Mouse (Mus musculus): ENCODE measurements at regions not wholly inside any gene's neighbourhood (a gene's known extent, or its start where the extent isn't known, plus 50 kb on each side); places are given as distances from the start of the nearest gene placed in this dataset.

GRCm38 (mm10) chr2:105454353-105454752 lies 55.2 kb upstream of the Rcn1 start:
- intact Hi-C loops (cut with DNase I): no loop called here
- no peak for DNase-seq

- no peak for DNase-seq
- intact Hi-C loops (cut with DNase I): no loop called here
Measured at GRCm38 (mm10) chr2:105454836-105455235, 55.7 kb upstream of the Rcn1 start.

GRCm38 (mm10) chr2:105458643-105459042 lies 59.5 kb upstream of the Rcn1 start:
- no peak for DNase-seq
- intact Hi-C loops (cut with DNase I): no loop called here

- intact Hi-C loops (cut with DNase I): no loop called here
- DNase-seq: no peak
Measured at GRCm38 (mm10) chr2:105459512-105459911, 60.4 kb upstream of the Rcn1 start.

- intact Hi-C loops (cut with DNase I): loop anchor here (5.0 kb wide), 1 partner anchor 617 kb away; no protein-coding TSS in a partner anchor
- no peak for DNase-seq
Measured at GRCm38 (mm10) chr2:105465630-105466029, 66.5 kb upstream of the Rcn1 start.

GRCm38 (mm10) chr2:105468930-105469329 lies 69.8 kb upstream of the Rcn1 start:
- DNase-seq: peak; percentile 12 to 21
- intact Hi-C loops (cut with DNase I): loop anchor here (5.0 kb wide), 1 partner anchor 613 kb away; no protein-coding TSS in a partner anchor

- no peak for DNase-seq
- intact Hi-C loops (cut with DNase I): no loop called here
Measured at GRCm38 (mm10) chr2:105476028-105476677, 77.0 kb upstream of the Rcn1 start.

- intact Hi-C loops (cut with DNase I): no loop called here
- DNase-seq: no peak
Measured at GRCm38 (mm10) chr2:105481990-105482592, 83.0 kb upstream of the Rcn1 start.

- intact Hi-C loops (cut with DNase I): no loop called here
Measured at GRCm38 (mm10) chr2:105484496-105484895, 85.4 kb upstream of the Rcn1 start.

GRCm38 (mm10) chr2:105485286-105485685 lies 86.2 kb upstream of the Rcn1 start:
- no peak for DNase-seq
- intact Hi-C loops (cut with DNase I): no loop called here

More at GRCm38 (mm10) chr2:105484496-105484895, 85.4 kb upstream of the Rcn1 start:
- DNase-seq: no peak

- intact Hi-C loops (cut with DNase I): no loop called here
- peak; percentile 2 to 5 for DNase-seq
Measured at GRCm38 (mm10) chr2:105495796-105496195, 96.7 kb upstream of the Rcn1 start.

GRCm38 (mm10) chr2:105504197-105504596 lies 105.1 kb upstream of the Rcn1 start:
- no peak for DNase-seq
- intact Hi-C loops (cut with DNase I): no loop called here

GRCm38 (mm10) chr2:105505554-105505953 lies 106.4 kb upstream of the Rcn1 start:
- no peak for DNase-seq
- intact Hi-C loops (cut with DNase I): no loop called here

- intact Hi-C loops (cut with DNase I): no loop called here
- DNase-seq: no peak
Measured at GRCm38 (mm10) chr2:105507160-105507559, 108.0 kb upstream of the Rcn1 start.

GRCm38 (mm10) chr2:105510816-105511215 lies 111.7 kb upstream of the Rcn1 start:
- no peak for DNase-seq
- intact Hi-C loops (cut with DNase I): no loop called here

GRCm38 (mm10) chr2:105511690-105512089 lies 112.6 kb upstream of the Rcn1 start:
- intact Hi-C loops (cut with DNase I): no loop called here
- no peak for DNase-seq

GRCm38 (mm10) chr2:105514226-105514625 lies 115.1 kb upstream of the Rcn1 start:
- DNase-seq: no peak
- intact Hi-C loops (cut with DNase I): no loop called here

- no peak for DNase-seq
- intact Hi-C loops (cut with DNase I): no loop called here
Measured at GRCm38 (mm10) chr2:105514881-105515280, 115.8 kb upstream of the Rcn1 start.

- no peak for DNase-seq
- intact Hi-C loops (cut with DNase I): no loop called here
Measured at GRCm38 (mm10) chr2:105515326-105515725, 116.2 kb upstream of the Rcn1 start.

- DNase-seq: no peak
- intact Hi-C loops (cut with DNase I): no loop called here
Measured at GRCm38 (mm10) chr2:105516267-105517133, 117.4 kb upstream of the Rcn1 start.

- no peak for DNase-seq
- intact Hi-C loops (cut with DNase I): no loop called here
Measured at GRCm38 (mm10) chr2:105521841-105522240, 122.7 kb upstream of the Rcn1 start.

All from heart, postnatal 36 days (tissue).